Mouse (Mus musculus): ENCODE measurements around the gene Skiv2l.

DNA sequence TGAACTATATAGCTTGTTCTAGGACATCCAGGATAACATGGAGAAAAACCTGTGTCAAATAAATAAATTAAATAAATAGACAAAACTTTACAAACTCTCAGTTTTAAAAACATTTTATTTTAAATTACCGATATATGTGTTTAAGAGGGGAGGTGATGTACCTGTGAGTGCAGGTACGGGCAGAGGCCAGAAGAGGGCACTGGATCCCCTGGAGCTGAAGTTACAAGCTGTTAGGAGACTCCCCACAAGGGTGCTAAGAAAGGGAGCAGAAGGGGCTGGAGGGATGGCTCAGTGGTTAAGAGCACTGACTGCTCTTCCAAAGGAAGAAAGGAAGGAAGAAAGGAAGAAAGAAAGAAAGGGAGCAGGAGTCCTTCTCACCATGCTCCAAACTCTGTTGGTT is 41.4 kb upstream of the Skiv2l start:
- TF ChIP-seq GABPA (IDR thresholded peaks at IDR 0.05; ENCODE audit: insufficient replicate concordance, low read depth, low read length) (no peak), CTCF (conservative IDR thresholded peaks at IDR 0.05 in 1 of 2, IDR thresholded peaks at IDR 0.05 in 1 of 2; ENCODE audit: low read depth in 2 of 2, low read length in 2 of 2) (peak in 1 of 2 experiments; percentile 33; a peak in 2 of 4 replicates), ZKSCAN1 (IDR thresholded peaks at IDR 0.05; ENCODE audit: borderline replicate concordance, low read depth, low read length) (no peak), BHLHE40 (IDR thresholded peaks at IDR 0.05; ENCODE audit: low read depth, low read length) (no peak), EP300 (IDR thresholded peaks at IDR 0.05; ENCODE audit: low read length) (no peak), TBP (conservative IDR thresholded peaks at IDR 0.05; ENCODE audit: low read depth, low read length) (no peak), POLR2A (IDR thresholded peaks at IDR 0.05; ENCODE audit: low read depth, low read length) (no peak), ZMIZ1 (IDR thresholded peaks at IDR 0.05; ENCODE audit: low read depth, low read length) (no peak), SIN3A (IDR thresholded peaks at IDR 0.05; ENCODE audit: low read length) (no peak)
